Mouse (Mus musculus) heart, postnatal 14 days (tissue): ENCODE measurements at regions not wholly inside any gene's neighbourhood (a gene's known extent, or its start where the extent isn't known, plus 50 kb on each side); places are given as distances from the start of the nearest gene placed in this dataset.

Experiments
- DNase-seq, 2 experiments: peaks; one replicate each; pipeline ENCODE4 v3.0.0; 2021 to 2022
- intact Hi-C: fragments of 180-260 bp; cut with DNase I; formaldehyde crosslinking; loops from one replicate; pipeline ENCODE4 v1.15.1; 2025

DNA sequence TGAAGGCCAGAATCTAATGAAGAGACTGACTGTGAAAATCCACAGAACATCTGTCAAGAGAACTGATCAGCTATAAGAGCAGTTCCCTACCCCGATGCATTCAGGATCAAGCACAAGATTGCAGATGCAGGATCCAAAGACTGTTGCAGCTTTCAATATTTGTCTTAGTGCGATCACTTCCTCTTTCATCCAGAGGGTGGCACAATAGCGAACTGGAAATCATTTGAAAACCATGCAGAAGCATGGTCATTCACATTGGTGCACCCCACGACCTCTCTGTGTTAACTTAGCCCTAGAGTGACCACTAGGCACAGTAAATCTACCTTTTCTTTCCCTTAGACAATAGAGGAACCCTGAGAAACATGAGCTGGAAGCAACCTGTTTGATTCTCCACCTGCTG is 55.8 kb upstream of the Pak3 start:
- intact Hi-C loops, result loop anchor here (2.0 kb wide), 1 partner anchor 206 kb away; no protein-coding TSS in a partner anchor

DNA sequence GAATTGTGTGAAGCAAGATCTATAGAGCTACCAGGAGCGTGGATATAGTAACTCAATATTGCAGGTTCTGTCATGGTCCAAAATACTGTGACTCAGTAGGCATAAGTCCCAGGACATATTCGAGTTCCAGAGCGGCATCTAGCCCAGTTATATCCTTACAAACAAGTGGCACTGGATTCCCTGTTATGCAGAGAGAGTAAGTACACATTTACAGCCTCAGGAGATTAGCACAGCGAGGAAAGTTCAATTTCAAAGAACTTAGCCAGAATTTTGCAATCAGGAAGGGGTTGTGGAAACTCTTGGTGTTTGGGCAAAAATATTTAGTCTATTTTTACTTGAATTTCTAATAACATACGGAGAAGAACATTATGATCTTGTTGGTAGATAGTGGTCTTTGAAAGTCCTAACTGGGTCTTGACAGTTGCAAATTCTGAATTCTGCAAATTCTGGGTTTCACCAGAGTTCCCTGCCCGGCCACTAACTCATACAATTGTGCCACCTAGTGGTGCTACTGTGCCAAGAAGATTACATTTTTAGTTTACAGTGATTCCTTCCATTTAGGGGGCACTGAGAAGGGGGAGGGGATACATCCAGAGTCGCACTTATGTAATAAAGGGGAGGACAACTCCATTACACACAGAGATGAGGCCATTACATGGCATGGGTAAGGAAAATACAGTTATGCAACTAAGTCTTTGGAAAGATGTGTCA is 54.7 kb upstream of the Chrdl1 start:
- DNase-seq, result peak in 1 of 2 experiments; percentile 10
- intact Hi-C loops, result no loop called here

More for the DNA sequence above, 55.8 kb upstream of the Pak3 start:
- DNase-seq, result peak in 1 of 2 experiments; percentile 7

DNA sequence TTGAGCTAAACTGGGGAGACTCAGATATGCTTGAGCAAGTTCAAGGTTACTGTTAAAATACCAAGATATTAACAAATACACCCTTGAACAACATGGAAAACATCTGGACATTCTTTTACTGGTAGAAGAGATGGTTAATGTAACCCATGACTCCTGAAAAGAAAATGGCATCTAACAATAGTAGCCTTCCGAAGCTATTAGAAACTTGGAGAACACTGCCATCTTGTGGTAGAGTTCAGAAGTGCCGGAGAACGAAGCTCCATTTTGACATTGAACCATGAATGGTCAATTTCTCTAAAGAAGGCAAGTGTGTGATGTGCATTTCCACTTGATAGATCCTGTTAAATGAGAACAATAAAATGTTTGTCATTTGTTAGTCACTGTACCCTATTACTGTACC is 50.5 kb upstream of the Chrdl1 start:
- DNase-seq, result peak; percentile 8 to 54
- intact Hi-C loops, result loop anchor here (1.0 to 5.0 kb wide), 2 partner anchors 345 to 627 kb away; partner anchors contain the start of gene Rtl9
